Mouse (Mus musculus): ENCODE data around the gene Prkca.
"Not testable (repeated sequence)": the region's sequence is repeated elsewhere in the genome, so short reads cannot be mapped to it uniquely, and the experiment has no call there.

Gene Prkca

DNA sequence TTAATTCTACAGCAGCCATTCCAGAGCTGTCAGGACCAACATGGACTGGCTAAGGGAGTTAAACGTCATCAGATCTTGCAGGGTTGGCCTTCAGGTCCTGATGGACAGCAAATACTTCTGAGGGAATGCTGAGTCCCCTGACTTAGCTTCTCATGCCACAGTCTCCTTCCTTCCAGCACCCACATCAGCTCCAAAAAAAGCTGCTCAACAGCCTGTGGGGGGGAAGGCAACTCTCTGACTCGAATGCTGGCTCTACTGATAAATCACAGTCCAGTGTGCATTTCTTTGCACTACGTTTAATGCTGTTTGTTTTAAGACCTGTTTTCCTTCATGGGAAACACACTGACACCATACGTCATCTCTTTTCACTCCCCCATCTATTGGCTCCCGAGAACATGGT, 215.8 kb downstream of the Prkca start:
- CTCF ChIA-PET, result interaction anchor here (0.6 kb wide), 1 partner anchor 11 kb away, joined by 3 read pairs; no protein-coding TSS in a partner anchor

DNA sequence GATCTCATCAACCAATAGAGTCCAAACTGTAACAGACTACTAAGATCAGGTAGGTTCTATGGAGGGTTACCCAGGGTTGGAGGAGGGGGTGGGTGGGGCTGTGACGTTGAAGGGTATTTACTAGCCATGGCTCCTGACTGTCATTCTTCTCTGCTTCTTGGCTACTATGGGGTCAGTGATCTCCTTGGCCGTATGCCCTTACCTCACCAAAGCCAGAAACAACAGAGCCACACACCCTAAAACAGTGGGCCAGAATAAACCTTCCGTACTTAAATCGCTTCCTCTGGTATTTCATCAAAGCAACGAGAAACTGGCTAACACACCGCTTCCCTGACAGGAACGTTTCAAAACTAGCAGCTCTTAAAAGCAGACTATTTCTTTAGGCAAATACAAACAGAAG, 221.2 kb downstream of the Prkca start:
- CTCF ChIA-PET, result no interaction called here

DNA sequence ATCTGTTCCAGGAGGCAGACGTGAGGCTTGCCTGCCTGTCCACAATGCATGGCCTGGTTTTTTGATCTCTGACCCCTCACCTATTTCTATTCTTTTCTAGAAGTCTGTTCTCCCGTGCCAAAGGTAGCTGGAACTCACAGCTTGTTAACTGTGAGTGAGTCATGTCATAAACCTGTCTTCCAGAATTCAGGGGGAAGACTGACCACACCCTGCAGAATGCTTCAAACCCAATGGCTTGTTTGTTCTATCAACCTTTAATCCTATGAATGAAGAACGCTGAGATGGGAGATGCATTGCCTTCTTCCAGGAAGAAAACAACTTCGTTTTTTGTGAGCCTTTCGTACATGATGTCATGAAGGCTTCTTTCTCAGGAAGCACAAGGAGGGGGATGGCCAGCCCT, 223.0 kb downstream of the Prkca start:
- CTCF ChIA-PET, result no interaction called here

DNA sequence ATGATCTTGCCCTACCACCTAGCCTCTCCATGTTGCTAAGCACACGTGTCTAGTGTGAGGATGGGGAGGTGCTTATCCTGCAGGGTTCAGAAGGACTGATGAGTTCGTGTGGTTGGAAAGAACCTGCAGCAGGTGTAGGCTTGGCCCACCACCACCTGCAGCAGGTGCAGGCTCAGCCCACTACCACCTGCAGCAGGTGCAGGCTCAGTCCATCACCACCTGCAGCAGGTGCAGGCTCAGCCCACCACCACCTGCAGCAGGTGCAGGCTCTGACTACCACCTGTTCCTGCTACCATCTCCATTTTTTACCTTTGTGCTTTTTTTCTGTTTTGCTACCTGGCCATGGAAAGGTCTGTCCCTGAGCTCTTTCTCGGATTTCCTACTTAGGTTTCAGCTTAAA, 223.9 kb downstream of the Prkca start:
- CTCF ChIA-PET, result no interaction called here

DNA sequence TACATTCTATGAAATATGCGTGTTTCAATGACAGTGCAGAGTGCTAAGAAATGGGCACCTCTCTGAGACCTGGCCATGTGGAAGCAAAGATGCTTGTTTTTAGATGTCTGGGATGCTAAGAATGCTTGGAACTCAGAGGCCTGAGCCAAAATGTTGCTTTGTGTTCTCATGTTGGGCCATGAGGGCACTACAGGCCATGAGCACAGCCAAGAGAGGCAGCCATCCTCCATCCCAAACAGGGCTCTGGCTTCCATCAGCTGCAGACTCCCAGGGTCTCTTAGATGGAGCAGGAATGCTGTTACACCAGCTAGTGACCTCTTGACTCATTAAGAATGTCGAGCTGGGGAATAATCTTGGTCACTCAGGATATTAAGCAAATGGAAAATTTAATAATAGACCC, 224.9 kb downstream of the Prkca start:
- CTCF ChIA-PET, result no interaction called here

DNA sequence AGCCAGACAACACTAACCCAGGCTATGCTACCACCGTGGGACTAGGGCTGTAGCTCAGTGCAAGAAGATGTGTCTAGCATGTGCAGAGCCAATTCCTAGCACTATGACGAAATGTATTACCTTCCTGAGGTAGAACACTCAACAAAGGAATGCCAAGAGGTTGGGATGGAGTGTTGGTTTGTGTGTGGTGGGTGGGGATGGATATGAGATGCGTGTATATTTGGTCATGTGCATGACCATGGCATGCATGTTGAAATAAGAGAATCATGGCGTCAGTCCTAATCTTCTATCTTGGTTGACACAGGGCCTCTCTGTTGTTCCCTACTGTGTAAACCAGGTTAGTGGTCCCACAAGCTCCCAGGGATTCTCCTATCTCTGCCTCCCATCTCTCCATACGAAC, 225.5 kb downstream of the Prkca start:
- CTCF ChIA-PET, result no interaction called here

DNA sequence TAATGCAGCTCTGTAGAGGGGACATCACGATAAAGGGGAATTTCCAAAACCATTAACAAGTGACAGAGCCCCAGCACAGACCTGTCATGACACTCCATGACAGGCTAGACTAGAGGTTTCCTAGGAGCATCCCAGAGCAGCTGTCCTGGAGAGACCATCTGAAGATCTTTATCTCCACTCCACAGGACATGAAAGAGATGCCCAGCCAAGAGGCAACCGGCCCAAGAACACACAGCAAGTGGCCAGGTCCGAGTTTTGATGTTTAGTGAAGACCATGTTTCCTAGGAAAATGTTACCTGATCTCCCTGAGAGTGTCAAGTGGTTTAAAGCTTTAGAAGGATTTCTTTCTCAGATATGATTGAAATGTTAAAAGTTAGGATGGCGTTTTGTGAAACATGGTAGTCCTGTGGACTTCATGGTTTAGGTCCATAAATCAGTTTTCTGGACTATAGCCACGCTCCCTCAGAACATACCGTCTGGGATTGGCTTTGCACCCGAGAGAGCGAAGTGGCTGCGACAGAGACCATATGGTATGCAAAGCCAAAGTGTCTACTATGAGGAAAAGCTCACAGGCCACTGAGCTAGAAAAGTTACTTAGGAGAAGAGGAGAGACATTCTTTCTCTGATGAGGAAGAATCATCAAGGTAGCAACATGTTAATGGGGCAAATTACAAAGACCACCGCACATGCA, 226.2 kb downstream of the Prkca start:
- CTCF ChIA-PET, result no interaction called here

DNA sequence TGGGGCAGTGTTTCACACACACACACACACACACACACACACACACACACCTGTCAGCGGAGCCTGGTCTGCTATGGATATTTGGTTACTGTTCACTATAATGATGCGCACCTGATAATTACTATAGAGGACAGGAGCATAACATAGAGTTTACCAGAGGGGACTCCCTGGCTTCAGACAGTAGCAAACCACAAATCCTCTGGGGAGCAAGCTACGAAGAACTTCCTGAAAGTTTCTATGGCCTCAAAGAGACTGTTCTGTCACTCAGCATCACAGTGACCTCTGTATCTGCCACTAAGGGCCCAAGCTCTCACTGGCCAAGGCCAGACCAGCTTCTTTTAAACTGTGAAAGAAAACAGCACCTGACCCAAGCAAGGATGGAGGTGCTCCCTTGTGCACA, 229.6 kb downstream of the Prkca start:
- CTCF ChIA-PET, result no interaction called here

DNA sequence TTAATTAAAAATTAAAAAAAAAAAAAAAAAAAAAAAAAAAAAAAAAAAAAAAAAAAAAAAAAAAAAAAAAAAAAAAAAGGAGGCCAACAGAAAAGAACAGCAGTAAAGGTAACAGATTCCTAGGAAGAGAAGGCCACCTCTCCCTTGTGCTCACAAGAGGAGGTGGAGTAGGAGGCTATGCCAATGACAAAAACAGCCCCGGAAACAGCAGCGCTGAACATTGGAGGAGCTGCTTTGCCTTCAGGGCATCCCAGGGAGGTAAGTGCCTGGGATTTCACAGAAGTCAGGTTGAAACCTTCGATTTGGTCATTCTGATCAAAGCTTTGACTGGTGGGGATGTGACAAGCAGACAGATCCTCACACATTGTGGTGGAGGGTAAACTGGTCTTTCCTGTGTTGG, 231.3 kb downstream of the Prkca start:
- CTCF ChIA-PET, result no interaction called here

DNA sequence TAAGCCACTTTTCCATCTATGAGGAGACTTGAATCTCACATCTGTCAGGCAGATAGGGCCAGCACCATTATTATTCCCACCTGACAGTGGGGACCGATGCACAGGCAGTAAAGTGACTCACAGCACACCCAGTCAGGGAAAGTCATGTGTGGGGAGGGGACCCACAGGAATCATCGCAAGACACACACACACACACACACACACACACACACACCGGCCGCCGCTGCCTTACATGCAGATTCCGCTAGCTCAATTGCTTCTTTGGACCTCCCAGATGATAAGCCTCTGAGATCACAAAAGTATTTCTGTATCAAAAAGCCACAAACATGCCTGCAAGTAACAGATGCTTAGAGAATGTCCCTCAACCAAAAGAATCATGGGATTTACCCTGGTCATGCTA, 239.6 kb downstream of the Prkca start:
- CTCF ChIA-PET, result no interaction called here

DNA sequence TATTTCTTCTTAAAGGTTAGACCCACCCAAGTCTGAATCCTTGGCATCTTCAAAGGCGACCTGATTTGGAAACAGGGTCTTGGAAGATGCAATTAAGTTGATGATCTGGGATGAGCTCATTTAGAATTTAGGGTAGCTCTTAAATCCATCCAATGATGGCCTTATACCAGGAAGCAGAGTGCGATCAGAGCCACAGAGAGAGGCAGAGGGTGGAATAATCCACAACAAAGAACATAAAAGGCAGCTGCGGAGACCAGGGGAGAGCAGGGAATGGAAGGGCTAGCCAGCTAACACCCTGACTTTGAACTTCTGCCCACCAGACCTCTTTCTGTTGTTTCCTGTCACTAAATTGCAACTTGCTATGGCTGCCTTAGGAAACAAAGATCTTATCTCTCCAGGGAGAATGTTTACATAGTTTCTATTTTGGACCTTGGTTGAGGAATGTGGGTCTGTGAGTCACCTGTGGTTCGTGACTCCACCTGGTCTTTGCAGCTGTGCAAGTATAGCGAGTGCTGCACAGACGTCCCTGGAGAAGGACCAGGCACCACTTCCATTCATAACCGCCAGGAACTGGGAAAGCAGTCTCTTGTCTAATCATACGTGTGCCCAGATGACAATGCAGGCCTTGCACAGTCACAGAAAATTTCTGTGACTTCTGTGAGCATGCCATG, 242.3 kb downstream of the Prkca start:
- CTCF ChIA-PET, result interaction anchor here (0.6 kb wide), 1 partner anchor 473 kb away, joined by 15 read pairs; no protein-coding TSS in a partner anchor

DNA sequence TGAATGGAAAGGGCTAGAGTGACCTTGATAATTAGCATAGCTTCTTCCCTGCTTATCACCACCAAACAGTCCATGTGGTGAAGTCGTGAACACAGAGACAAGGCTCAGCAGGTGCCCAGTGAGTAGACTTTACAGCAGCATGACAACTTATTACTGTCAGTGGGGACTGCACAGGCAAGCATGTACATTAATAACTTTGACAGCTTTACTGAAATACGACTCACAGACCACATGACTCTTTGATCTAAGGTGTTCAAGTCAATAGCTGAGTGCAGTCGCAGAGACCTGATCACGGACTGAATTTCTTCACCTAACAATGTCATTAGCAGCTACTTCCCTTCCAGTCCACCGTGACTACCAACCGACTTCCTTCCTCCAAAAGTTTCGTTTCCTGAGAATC, 245.4 kb downstream of the Prkca start:
- CTCF ChIA-PET, result no interaction called here

DNA sequence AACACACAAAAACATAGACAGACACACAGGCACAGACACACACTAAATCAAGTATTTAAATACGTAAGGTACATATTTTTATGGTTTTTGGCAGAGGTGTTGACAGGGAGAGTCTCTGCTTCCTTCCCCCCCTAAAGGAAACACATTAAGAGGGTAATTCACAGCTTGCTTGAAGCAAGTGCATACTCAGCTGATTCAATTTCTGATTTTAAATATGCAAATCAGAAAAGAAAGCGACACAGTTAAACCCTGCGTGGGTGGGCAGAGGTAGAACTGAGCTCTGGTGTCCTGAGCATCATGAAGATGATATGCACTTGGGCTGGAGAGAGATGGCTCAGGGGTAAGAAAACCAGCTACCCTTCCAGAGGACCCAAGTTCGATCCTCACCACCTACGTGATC, 248.9 kb downstream of the Prkca start:
- CTCF ChIA-PET, result no interaction called here

DNA sequence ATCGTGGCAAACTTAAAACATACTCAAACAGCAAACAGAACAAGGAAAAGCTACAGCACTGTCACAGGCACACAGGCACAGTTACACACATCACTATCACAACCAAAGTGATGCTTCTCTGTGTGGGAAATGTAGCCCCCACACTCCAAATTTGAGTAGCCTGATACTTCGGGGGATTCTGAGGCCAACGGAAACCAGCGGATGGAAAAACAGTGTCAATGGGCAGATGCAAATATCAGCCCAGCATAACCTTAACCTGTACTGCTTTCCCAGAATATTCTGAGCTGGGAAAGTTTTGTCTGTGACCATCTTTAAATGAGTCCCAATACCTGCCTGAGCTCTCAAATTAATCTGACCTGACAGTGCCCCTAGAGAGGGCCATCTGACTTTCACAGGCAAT, 250.5 kb downstream of the Prkca start:
- CTCF ChIA-PET, result interaction anchor here (0.6 kb wide), 1 partner anchor 54 kb away, joined by 3 read pairs; no protein-coding TSS in a partner anchor

DNA sequence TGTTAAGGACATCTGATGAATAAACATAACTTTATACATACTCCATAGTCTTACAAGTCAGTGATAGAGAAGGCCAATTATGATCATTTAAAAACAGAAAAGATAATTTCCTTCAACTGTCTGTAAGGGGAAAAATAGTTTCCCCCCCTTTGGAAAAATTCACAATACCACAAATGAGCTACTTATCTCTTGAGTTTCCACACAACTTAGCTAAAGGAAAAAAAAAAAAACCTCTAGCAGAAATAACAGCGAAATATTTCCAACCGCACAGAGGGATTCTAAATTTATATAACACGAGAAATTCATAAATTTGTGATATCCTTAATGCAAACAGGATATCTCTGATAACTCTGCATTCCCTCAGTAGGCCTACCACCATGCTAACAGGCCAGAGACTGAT, 252.5 kb downstream of the Prkca start:
- CTCF ChIA-PET, result no interaction called here

DNA sequence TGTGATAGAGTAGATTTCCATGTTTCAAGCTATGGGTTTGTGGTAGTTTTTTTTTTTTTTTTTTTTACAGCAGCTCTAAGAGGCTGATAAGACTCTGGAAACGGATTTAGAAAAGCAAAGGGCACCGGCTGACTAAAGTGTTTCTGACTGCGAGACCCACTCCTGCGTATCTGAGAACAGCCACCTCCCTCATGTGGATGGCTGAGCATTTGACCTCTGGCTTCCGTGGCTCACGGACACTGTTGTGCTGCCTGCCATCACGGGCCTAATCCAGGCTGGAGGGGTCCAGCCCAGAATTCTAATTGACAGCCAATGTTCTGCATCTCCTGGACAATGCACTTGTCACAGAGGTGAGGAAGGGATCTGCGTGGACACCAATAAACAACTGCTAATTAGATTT, 253.0 kb downstream of the Prkca start:
- CTCF ChIA-PET, result no interaction called here

DNA sequence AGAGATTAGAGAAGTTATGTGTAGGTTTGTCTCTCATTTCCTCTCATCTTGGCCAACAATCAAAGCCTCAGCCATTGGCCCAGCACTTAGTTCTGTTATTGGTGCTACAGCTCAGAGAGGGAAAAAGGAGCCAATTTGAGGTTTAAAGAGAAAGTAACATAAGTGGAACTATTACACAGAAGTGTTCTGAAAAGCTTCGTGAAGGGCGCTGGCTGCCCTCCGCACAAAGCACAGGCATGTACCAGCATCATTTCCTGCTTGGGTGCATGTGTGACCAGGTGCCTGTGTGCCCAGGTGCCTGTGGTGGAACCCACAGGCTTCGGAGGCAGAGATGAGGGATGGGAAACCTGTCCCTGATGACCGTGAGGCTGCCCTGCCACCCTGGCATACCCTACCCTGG, 255.7 kb downstream of the Prkca start:
- CTCF ChIA-PET, result interaction anchor here (0.7 kb wide), 1 partner anchor 249 kb away, joined by 4 read pairs; no protein-coding TSS in a partner anchor

DNA sequence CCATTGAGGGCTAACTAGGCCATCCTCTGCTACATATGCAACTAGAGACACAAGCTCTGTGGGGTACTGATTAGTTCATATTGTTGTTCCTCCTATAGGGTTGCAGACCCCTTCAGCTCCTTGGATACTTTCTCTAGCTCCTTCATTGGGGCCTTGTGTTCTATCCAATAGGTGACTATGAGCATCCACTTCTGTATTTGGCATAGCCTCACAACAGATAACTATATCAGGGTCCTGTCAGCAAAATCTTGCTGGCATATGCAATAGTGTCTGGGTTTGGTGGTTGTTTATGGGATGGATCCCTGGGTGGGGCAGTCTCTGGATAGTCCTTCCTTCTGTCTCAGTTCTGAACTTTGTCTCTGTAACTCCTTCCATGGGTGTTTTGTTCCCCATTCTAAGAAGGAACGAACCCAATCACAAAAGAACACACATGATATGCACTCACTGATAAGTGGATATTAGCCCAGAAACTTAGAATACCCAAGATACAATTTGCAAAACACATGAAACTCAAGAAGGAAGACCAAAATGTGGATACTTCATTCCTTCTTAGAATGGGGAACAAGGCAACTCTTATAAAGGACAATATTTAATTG, 256.5 kb downstream of the Prkca start:
- CTCF ChIA-PET, result not testable (repeated sequence)

DNA sequence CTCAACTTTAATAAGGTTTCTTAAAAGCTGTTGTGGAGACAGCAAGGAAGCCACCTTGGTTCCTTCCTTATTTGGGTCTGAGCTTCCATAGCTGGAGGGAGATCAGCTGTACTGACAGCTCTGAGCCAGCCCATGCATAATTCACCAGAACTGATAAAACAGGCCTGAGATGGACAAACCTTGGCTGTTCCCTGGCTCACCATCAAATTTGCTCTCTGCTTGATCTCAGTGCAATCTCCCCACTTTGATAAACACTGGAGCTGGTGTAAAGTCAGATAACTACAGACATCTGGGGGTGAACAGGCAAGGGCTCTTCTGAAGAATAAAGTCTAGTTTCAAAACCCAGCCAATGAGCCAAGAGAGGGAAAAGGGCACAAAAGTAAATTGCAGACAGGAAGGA, 261.1 kb downstream of the Prkca start:
- CTCF ChIA-PET, result no interaction called here

DNA sequence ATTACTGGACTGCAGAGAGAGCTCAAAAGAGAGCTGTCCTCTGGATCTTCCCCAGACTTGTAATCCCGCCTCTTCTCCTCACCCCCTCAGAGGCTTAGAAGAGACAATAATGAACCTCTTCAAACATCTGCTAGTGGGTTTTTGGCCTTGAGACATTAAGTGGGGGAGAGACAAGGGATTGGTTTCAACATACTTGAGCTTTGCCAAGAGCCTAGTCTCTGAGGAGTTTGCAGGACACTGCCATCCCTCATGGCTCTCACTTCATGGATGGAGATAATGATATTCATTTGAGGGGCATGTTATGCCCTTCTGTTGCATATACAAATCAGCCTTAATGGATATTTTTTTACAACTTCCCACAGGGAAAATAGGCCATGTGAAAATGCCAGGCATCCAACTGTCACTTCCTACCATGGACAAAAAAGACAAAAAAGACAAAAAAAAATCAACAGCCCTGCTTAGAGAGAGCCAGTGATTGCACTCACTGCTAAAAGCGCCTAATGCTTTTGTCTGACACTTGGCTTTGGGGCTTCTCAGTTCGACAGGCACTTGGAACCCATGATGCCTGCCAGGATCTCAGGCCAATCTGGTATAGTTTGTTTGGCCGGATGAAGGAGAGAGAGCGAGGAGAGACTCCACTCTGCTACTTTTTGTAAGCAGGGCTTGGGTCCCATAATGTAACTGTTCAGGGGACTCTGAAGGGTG, 263.6 kb downstream of the Prkca start:
- CTCF ChIA-PET, result no interaction called here

DNA sequence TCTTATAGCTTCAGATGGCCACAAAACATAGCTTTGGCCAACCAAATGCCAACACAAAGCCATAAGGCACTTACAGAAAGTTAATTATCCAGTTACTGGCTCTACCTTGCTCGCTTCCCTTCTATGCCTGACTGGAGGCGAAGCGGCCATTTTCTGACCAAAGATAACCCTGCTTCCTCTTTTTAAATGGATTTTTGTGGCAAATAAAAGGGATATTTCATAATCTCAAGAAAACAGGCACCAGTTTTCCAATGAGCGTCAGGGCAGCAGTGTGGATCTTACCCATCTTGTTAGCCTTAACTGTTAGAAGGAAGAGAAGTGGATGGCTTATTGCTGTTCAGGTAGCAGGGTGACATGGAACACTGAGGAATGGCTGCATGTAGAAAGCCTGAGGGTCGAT, 264.3 kb downstream of the Prkca start:
- CTCF ChIA-PET, result no interaction called here

DNA sequence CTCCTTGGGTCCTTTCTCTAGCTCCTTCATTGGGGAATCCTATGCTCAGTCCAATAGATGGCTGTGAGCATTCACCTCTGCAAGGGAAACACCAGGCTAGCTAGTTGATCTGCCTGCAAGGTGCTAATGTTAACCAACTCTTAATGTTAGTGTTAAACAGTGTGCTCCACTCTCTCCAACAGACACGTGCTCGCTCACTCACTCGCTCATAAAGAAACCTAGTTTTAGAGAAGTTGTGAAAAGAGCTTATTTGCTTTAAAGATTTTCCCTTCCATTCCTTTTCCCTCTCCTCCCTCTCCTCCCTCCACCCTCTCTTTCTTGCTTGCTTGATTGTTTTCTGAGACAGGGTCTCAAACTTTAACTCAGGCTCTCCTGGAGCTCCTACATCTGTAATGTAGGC, 266.2 kb downstream of the Prkca start:
- CTCF ChIA-PET, result no interaction called here

Measured in spleen, embryonic (tissue).